16 mouse cellular contexts compared by ENCODE assay signal in genomic region chr14:92372885-92373284, GRCm38 (mm10).
"Had no signal": no experiment of that assay in that cellular context is flagged by ENCODE, and none has a peak within 500 bp of the region (broad histone marks: within the 10 kb centered on the region; RNA-seq: fewer than 3 reads in every experiment).

No protein-coding gene starts in this region.

- H3K9me3 ChIP-seq: neural tube, embryonic 13.5 days; neural tube, embryonic 15.5 days; stomach, embryonic 15.5 days had no signal

- H3K27ac ChIP-seq: neural tube, embryonic 13.5 days; neural tube, embryonic 15.5 days; stomach, embryonic 15.5 days; stomach, postnatal 0 days had no signal

- H3K4me2 ChIP-seq: neural tube, embryonic 13.5 days; neural tube, embryonic 15.5 days; stomach, embryonic 15.5 days had no signal

- H3K27me3 ChIP-seq: neural tube, embryonic 13.5 days; neural tube, embryonic 15.5 days; stomach, embryonic 15.5 days had no signal

- H3K4me1 ChIP-seq: neural tube, embryonic 13.5 days; neural tube, embryonic 15.5 days; stomach, embryonic 15.5 days had no signal

- H3K9ac ChIP-seq: neural tube, embryonic 13.5 days; neural tube, embryonic 15.5 days; stomach, embryonic 15.5 days had no signal

- DNase-seq: retina, postnatal 1 day; right cerebral cortex, adult 18-20 months; right cerebral cortex, postnatal 14 days; right cerebral cortex, postnatal 25 days; right cerebral cortex, postnatal 4 days; spleen, adult 18-20 months; thymus, adult 18-20 months; thymus, adult 2 months; thymus, postnatal 14 days; thymus, postnatal 25 days; thymus, postnatal 36 days; thymus, postnatal 4 days had no signal

- H3K36me3 ChIP-seq: neural tube, embryonic 13.5 days; neural tube, embryonic 15.5 days; stomach, embryonic 15.5 days had no signal

- H3K4me3 ChIP-seq: neural tube, embryonic 13.5 days; neural tube, embryonic 15.5 days; stomach, embryonic 15.5 days had no signal
